Mouse (Mus musculus): ENCODE measurements at regions not wholly inside any gene's neighbourhood (a gene's known extent, or its start where the extent isn't known, plus 50 kb on each side); places are given as distances from the start of the nearest gene placed in this dataset.
A peak's percentile ranks its signal among the peaks of the same experiment; 100 is the strongest.

DNA sequence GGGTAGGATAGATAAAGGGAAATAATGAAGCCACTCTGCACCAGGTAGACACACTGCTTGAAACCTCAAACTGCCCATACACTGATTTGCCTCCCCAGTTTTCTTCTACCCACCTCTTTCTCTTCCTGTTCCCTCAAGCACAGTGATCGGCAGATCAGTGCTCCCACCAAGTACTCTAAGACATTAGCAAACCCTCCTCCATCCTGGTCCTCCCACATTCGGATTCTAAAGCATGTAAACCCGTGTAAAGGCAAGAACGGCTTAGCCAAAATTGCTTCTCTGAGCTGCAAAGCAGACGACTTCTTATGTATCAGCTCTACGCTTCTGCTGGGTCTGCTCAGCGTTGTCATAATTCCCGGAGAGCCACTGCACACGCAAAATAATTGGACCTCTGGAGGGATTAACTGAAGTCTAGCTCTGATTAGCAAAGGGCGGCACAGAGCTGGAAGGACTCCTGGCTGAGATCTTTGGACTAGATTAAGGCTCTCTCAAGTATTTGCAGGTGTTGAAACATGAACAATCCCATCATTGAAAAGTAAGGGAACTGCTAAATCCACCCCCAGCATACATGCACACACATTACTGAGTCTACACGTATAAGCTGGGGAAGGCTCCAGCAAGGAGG, 67.2 kb downstream of the Mtx3 start:
- DNase-seq (ENCODE audit: low read depth, low spot score): no peak

DNA sequence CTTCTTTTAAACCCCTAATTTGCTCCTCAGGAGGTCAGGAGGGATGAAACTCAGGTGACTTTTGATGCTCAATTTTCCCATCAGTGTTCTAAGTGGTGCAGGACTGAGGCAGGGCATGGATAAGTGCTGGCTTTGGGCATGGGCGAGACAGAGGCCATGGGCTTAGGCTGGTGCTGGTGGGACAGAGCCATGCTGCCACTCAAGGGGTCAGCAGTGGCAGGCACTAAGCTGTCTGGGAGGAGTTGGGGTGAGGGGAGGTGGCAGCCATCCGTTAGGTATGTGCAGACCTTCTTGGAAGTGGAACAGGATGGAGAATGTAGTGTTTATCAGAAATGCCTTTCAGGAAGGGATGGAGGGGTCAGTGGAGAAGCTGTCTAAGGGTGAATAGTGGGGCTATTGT, 68.1 kb downstream of the Mtx3 start:
- no peak for DNase-seq (ENCODE audit: low read depth, low spot score)

DNA sequence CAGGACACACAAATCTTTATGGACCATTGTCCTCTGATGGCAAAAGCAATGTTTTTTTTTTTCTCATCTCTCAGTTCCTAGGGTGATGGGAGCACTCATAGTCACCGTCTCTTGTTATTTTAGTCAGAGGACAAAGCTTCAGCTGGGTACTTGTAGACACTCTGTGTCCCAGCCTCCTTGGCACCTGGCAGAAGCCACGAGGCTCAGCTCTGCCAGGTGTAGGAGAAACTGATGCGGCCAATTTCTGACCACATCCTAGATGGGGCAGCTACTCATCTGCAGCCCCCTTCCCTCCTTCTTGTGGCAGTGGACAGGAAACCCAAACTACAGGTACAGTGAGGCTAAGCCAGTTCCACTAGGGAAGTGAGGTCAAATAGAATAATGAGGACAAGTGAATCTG, 70.1 kb downstream of the Mtx3 start:
- DNase-seq (ENCODE audit: low read depth, low spot score): no peak

DNA sequence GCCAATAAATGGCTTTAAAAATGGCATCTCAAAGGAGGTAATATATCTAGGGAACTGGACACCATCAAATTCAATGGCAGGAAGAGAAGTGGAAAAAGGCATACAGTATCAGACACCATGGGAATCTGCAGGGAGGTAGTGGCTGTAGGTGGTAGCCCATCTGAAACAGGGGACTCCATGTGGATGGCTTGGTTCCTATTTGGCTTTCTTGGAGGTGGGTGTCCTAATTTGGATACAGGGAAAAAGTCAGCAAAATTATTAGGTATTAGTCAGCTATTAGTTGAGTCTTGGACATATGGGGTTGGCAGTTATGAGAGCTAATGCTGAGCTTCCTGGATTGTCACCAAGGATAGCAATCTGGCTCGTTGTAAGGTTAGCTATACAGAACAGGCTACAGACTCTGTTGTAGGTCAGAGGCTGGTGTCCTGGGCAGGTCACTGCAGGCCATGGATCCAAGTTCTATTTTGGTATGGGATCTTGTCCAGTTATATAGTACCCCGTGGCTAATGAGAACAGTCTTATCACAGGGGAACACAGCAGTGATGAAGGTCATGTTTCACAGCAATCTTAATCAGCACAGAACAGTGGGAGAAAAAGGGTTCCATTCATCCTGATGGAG, 70.8 kb downstream of the Mtx3 start:
- DNase-seq (ENCODE audit: low read depth, low spot score): no peak

DNA sequence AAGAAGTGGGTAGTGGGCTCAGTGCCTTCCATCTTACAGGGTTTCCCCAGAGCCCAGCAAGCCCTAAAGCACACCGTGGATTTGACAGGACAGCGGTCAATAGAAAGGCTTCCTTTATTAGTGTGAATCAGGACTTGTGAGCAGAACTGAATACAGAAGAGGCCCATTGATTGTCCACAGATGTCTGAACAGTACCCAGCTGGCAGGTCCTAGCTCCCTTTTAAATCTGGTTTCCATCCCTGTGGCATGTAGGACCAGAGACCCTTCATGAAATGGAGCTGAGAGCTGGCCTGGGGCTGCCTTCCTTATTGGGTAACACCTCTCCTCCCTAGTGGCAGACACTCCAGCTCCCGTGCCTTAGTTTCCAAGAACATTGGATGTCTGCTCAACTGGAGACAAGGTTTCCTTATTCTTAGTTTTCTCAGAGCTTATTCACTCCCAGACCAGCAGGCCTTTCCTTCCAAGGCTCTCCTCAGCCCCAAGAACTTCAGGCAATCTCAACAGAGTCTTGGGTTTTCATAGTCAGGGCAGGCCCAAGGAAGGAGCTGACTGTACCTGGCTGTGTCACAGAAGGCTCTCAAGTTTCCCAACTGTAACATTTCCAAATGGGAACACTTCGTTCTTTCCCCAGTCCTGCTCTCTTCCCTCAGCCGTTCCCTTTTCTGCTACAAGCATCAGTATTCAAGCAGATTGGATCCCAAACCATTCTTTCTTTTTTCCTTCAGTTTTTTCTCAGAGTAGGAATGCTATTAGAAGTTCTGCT, 71.6 kb downstream of the Mtx3 start:
- DNase-seq (ENCODE audit: low read depth, low spot score): no peak

DNA sequence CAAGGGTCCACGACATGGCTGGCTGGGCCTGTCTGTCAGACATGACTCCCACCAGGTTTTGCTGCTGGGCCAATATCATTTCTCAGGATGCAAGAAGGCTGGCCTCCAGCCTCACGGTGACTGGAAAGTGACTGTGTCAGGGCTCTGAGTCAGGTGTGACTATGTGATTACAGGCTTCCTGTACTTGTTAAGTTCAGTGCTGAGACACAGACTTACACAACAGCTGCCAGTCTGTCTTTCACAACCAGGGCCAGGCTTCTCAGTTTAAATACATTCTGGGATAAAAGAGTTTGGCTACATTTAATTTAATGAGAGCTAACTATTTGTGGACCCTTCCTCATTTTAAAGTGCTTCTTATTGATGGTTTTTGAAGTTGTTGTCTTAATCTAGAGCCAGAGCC, 75.3 kb downstream of the Mtx3 start:
- DNase-seq (ENCODE audit: low read depth, low spot score): no peak

DNA sequence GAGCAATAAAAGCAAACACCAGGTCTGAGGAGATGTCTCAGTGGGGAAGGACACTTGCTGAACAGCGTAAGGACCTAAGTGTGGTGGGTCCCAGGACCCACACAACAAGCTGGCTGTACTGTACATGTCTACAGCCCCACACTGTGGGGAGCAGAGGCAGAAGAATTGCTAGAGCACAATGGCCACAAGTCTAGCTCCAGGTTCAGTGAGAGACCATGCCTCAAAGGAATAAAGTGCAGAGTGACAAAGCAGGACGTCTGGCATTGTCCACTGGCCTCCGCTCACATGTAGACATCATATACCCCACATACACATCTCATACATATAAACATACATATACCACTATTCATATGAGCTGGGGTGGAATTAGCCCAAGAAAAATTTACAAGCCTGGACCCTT, 77.4 kb downstream of the Mtx3 start:
- no peak for DNase-seq (ENCODE audit: low read depth, low spot score)

DNA sequence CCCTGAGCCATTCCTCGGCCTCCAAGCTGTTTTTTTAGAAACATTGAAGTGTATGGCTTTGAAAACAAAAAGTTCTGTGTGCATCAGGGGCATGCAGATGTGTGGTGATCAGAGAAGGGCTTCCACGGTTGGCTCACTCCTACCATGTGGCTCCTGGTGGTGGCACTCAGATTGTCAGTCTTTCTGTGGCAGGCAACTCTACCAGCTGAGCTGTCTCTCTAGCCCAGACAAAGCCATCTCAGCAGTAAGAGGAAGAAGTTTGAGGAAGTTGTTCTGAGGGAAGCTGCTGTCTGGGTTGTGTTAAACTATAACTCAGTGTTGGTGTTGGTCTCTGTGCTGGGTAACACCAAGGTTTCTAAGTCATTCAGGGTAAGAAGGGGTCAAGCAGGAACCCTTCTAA, 78.9 kb downstream of the Mtx3 start:
- no peak for DNase-seq (ENCODE audit: low read depth, low spot score)

DNA sequence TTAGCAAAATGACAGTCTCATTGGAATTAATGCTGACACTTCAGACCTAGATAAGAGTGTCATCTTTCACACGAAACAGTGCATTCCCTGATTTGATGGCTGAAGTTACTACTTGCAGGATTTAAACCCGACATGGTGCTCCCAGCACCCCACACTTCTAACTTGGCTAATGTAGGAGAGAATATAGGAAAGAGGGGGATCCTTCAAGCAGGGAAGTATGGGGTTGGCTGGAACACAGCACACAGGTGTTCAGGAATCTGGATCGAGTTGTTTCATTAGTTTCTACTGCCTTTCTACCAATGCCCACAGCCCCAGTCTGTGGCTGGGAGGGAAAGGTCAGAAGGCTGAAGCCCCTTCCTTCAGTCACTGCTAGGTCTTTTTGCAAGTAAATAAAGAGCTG, 79.5 kb downstream of the Mtx3 start:
- no peak for DNase-seq (ENCODE audit: low read depth, low spot score)

DNA sequence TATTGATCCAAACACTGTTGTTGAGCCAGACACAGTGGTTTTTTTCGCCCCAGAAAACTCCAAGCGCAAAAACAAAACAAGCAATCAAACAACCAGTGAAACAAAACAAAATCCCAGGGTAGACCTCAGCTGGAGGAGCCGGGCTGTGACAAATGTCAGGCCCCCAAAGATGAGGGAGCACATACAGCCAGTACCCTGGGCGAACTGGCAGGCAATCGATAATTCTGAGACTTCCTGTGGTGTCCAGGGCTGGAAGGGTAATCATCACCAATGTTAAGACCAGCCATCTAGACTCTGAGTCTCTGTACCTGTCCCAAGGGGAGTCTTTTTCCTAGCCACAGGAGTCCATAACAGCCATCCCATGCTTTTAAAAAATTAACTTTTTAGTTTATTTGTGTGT, 80.6 kb downstream of the Mtx3 start:
- DNase-seq (ENCODE audit: low read depth, low spot score): no peak

DNA sequence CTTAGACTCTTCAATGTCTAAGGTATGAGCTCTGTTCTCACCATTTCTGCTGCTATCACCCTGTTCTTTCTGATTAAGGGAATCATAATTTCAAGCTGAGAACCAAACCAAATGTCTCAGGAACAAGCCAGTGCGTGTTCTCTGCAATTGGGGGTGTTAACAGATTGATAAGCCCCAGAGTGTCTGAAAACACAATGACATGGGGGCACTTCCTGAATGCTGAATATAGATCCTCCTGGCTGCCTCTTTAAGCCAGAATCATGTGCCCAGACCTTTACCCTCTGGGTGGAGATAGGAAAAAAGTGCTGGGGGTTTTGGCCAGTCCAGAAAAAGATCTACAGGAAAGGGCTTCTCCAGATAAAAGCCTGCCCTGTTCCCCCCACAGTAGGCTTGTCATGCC, 84.0 kb downstream of the Mtx3 start:
- no peak for DNase-seq (ENCODE audit: low read depth, low spot score)

DNA sequence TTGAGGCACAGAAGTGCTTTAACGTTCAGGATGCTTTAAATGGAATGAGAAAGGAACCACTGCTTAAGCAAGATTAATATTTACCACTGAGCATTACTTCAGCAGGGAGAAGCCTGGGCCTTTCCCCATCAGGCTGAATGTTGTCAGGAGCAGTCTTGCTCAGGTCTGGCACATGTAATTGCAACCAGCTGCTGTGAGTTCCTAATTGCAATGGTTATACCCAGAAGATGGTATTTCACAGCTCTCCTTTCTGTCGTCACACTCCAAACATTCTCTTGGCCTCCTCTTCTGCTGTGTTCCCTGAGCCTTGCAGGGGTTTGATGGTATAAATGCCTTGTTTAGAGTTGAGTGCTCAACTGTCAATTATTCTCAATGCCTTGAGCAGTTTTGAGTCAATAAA, 87.1 kb downstream of the Mtx3 start:
- no peak for DNase-seq (ENCODE audit: low read depth, low spot score)

DNA sequence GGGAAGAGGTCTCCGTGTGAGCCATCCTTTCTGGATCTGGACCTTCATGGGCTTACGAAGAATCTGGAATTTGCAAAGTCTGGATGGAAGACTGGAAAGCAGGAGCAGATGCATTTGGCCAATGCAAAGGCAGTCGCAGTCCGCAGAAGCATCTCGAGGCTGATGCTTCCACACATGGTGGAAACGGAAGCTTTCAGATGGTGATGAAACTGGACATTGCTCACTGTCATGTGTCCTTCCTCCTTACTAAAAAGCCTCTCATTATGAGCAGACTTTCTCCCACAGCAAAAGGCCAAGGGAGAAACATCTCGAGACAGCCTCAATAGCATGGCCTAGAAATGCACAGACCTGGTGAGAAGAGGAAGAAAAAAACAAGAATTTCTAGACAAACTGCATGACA, 94.5 kb downstream of the Mtx3 start:
- no peak for DNase-seq (ENCODE audit: low read depth, low spot score)

DNA sequence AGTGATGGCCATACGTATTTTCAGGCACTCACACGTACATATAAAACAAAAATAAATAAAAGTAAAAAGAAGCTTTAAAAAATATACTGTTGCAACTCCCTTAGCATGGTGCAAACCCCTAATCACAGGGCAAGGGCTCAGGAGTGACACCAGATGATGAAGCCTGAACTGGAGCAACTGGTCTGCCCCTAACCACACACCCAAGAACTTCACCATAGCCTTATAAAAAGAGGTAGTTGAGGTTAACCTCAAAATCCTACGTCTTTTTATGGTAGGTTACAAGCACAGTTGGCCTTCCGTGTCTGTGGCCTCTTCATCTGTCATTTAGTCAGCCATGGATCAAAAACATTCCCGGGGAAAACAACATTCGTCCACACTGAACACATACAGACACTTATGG, 96.0 kb downstream of the Mtx3 start:
- DNase-seq (ENCODE audit: low read depth, low spot score): no peak

DNA sequence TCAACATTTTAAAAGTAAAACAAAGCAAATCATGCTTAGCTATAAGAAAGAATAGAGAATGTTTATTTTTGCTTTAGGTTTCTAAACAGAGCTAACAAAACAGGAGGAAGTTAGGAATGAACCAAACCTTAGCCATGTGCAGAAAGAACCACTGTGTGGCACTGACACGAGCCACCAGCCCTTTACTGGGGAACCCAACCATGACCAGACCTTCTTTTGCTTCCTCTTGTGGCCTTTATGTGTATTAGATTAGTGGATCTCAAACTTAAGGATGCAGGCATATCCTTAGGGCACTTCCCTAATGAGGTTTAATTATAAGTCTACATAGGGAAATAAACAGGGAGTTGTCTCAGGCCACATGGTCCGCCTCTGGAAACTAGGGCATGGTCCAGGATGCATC, 104.0 kb downstream of the Mtx3 start:
- no peak for DNase-seq (ENCODE audit: low read depth, low spot score)

DNA sequence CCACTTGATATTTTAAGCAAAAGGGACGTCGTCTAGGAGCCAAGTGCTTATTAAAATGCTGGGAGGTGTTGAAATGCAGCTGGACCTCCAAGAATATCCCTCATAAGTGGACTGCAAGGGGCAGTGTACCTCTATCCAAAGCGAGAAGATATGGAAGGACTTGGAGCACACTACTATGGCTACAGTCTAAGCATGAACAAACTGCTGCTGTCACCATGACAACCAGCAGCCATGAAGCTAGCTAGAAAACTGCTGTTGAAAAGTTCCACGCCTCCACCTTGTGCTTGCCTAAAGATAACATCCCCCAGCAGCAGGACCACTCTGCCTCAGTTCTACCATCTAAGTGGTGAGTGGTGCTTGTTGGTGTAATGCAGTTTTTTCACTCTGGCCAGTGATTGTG, 115.5 kb downstream of the Mtx3 start:
- DNase-seq (ENCODE audit: low read depth, low spot score): peak; percentile 13

DNA sequence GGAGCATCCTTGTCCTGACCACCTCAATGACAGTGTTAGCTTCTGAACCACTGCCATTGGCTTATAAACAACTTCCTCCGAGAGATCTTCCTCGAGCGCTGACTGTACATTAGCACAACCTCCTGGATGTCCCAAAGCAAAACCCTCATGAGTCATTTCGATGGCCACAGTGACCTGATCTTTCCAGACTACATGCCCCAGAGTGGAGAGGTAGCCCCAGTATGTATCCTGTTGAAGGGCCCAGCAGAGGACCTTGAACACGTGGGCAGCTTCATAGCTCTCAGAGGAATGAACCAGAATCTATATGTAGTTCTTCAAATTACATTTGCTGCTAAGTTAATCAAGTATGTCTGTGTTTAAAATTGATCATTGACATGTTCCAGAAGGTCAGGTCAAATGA, 118.1 kb downstream of the Mtx3 start:
- no peak for DNase-seq (ENCODE audit: low read depth, low spot score)

DNA sequence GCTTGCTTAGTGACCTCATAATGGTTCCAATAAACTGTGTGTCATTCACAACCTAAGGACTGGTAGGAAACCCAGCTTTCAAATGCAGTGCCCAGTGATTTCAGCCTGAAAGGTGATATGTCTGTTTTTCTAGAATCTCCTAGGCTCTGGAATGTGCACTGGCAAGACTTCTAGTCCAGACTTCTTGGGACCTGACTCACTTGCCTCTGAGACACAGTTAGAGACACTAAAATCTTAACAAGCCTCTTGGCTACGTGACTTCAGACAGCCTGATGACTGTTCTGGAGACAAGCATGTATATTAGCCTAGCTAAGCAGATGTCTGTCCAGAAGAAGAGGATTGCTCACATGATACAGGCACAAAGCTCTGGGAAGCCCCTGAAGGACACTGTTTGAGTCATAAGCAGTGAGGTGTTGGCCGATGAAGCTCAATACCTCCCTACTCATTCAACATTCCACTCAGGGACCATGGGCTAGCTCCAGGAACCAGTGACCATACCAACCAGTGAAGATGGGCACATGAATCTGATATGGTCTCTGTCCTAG, 118.9 kb downstream of the Mtx3 start:
- DNase-seq (ENCODE audit: low read depth, low spot score): no peak

DNA sequence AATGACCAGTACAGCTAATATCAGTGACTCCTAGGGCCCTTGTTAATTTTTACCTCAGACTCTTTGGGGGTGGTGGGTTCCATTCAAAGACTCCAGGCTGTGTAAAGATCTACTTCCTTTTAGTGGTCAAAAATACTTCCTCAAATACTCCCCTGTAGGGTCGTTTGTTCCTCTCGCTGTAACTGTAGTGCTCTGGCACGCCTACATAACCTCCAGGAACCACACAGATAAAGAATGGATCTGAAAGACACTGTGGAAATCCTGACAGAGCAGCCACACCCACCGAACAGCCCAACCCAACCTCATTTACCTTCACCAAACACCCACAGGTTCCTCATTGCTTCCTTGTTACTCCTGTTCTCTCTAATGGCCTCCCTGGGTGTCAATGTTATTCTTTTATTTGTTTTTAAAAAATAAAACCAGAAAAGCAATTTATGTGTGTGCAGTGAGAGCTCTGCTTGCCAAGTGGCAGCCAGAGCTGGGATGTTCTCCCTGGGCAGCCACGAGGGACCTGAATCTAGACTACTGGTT, 119.7 kb downstream of the Mtx3 start:
- no peak for DNase-seq (ENCODE audit: low read depth, low spot score)

DNA sequence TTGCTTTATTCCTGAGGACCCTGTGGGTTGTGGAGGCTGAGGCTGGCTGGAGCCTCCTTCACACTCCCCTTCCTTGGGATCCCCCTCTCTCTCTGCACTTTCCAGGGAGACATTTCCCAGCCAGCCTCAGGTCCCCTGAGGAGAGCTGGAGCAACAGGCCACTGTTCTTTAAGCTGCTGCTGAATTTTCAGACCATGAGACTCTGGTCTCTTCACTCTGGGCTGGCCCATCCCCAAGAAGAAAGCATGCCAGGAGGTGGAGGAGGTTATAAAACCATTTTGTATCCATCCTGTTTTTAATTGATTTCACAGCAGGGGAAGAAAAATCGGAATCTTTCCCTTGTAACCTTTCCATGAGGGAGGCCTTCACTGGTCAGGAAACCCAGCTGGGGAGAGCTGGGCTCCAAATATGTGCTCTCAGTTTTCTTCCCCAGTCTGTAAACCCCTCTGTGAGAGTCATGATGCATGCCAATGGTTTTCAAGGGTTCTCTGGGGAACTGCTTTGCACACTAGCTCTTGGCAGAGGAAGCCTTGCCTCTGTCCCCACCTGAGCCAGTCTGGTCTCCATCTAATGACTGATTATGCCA, 122.6 kb downstream of the Mtx3 start:
- no peak for DNase-seq (ENCODE audit: low read depth, low spot score)

DNA sequence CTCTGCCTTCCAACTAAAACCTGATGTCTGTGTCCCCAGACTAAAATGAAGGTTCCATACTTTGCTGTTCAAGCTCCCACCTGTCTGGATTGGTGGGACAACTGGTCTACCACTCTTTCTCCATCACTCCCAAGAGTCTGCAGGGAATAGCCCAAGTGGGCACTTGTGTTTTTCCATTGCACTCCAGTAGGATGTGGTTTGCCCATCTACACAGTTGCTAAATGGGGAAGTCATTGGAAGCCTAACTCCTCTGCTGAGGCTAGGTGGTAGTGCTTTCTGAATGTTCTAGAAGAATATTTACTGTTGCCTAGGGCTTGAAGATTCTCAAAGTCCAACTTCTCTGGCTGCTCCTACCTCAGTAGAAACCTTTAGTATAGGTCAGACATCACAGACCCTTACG, 125.0 kb downstream of the Mtx3 start:
- no peak for DNase-seq (ENCODE audit: low read depth, low spot score)

DNA sequence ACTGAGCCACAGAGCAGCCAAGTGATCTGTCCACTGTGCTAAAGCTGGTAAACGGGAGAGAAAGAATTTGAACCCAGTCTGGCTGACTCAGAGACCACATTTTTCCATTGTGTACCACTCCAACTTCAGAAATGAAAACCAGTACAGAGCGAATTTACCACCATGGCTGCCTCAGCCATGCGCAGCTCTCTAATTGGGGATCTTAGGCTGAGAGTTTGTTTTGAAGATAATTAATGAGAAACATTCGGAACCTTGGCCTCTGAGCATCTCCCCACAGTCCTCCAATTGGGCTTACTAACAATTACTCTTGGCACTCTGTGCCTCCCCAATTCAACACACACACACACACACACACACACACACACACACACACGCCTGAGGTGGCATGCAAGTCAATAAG, 128.3 kb downstream of the Mtx3 start:
- no peak for DNase-seq (ENCODE audit: low read depth, low spot score)

Measured in mesoderm, embryonic 11.5 days (tissue).